Mouse (Mus musculus): ENCODE data around the gene Cwc27.

The Cwc27 gene

GRCm38 (mm10) chr13:104779104-104779670 is 37.8 kb downstream of the Cwc27 start:
- DNase-seq (ENCODE audit: low spot score) = no peak

- DNase-seq (ENCODE audit: low spot score) = no peak
Measured at GRCm38 (mm10) chr13:104763193-104763592, 53.7 kb downstream of the Cwc27 start.

DNA sequence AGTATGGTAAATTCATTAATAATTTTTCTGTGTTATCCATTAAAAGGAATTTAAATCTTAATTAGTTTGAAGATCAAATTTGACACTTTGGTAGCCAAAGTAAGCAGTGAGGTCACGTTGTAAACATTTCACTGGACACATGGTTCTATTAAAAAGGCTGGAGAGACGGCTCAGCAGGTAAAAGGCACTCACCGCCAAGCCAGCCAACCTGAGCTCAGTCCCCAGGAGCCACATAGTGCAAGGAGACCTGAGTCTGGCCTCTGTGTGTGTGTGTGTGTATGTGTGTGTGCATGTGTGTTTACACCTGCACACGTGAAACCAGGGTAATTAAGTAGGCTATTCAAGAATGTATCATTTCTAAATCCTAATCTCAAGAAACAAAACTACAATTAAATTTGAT is 54.5 kb downstream of the Cwc27 start:
- no peak for DNase-seq (ENCODE audit: low spot score)

DNA sequence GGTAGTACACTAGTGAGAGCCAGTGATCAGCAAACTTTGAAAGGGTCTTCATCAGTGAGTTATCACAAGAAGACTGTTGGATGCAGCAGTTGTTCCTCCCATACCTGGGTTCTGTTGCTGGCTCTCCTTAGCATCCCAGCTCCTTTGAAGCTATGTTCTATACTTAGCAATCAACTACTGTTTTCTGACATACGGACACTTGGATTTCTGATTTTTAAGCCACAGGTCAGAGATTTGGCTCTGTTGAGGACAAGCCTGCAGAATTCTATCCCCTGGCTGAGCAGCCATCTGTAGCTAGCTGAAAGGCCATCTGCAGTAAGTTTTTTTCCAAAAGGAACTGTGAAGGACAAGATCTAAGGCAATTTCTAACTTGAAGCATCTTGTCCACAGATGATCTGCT is 57.6 kb downstream of the Cwc27 start:
- DNase-seq (ENCODE audit: low spot score) = no peak

DNA sequence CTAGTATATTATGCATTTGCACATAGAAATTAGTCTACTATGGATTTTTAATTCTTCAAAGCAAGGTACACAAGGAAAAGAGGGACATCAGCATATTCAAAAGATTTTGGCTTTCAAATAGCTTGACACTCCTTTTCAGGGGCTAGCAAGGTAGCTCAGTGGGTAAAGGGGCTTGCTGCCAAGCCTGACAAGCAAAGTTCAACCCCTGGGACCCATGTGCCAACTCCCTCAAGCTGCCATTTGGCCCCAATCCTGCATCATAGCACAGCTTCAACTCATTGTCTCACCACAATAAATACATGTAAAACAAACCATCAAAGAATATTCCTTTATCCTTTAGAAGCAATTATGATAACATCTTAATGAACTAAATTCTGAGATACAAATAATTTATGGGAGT is 69.9 kb downstream of the Cwc27 start:
- no peak for DNase-seq (ENCODE audit: low spot score)

GRCm38 (mm10) chr13:104742866-104743265 is 74.1 kb downstream of the Cwc27 start:
- no peak for DNase-seq (ENCODE audit: low spot score)

DNA sequence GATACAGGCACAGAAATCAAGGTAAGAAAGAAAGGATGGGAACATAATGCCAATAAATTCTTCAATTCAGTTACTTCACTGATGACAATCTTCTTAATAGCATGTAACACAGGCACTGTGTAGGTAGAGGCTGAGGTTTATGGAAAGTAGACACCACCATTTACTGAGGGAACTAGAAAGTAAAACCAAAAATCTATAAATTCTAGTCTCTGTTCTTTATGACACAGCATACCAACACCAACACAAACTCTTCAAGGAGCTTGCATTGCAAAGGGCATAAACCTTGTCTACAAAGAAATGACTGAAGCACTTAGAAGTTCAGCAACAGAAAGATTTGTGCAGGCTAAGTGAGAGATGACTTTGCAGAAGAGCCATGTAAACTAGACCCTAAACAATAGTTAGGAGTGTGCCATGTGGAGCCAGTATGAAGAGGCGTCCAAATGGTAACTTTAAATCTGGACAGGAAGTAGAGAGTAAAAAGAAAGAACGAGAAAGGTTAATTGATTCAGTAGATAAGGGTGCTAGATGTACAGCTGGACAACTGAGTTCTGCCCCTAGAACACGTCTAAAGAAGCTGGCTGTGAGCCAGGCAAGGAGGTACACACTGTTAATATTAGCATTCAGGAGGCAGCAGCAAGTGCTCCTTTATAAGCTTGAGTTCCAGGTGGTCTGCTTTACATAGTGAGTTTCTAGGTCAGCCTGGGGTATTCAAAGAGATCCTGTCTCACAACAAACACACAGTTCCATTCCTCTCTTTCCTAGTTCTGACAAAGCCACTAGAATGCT is 87.5 kb downstream of the Cwc27 start:
- no peak for DNase-seq (ENCODE audit: low spot score)

DNA sequence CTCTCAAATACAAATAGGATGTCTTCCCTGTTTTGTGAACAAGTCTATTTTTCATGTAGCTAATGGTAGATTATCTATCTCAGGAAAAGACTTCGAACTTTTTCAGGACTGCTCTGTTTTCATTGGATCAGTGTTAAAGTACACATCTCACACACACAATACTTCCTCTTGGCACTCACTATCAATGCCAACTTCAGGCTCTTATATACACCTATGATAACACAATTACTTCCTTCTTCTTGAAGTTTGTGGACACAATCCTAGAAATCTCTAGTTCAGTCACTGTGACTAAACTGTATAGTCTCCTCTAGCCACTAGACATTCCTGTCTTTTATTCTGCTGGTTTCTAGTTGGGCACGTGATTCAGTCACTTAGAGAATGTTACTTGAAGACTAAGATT is 89.3 kb downstream of the Cwc27 start:
- DNase-seq (ENCODE audit: low spot score) = no peak

GRCm38 (mm10) chr13:104720133-104720532 is 96.8 kb downstream of the Cwc27 start:
- no peak for DNase-seq (ENCODE audit: low spot score)

- no peak for DNase-seq (ENCODE audit: low spot score)
Measured at GRCm38 (mm10) chr13:104694612-104695355, 122.2 kb downstream of the Cwc27 start.

- no peak for DNase-seq (ENCODE audit: low spot score)
Measured at GRCm38 (mm10) chr13:104692710-104693109, 124.2 kb downstream of the Cwc27 start.

GRCm38 (mm10) chr13:104685537-104685936 is 131.4 kb downstream of the Cwc27 start:
- no peak for DNase-seq (ENCODE audit: low spot score)

- no peak for DNase-seq (ENCODE audit: low spot score)
Measured at GRCm38 (mm10) chr13:104684361-104685011, 132.5 kb downstream of the Cwc27 start.

DNA sequence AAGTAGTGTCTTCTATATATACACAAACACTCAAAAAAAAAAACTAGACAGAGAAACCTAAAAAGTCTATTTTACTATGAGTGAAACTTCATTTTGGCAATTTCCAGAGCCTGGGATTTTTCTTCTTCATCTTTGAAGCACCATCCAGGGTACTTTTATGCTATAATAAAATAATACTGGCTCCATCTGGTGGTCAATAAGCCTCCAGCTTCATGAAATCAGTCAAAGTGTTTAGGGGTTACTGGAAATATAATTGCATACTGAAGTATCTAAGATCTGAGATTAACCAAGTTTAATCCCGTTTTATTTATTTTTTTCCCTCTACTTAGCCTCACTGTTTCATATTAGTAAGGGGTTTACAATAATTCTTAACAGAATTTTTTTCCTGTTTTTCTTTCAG is 135.7 kb downstream of the Cwc27 start:
- DNase-seq (ENCODE audit: low spot score) = no peak

DNA sequence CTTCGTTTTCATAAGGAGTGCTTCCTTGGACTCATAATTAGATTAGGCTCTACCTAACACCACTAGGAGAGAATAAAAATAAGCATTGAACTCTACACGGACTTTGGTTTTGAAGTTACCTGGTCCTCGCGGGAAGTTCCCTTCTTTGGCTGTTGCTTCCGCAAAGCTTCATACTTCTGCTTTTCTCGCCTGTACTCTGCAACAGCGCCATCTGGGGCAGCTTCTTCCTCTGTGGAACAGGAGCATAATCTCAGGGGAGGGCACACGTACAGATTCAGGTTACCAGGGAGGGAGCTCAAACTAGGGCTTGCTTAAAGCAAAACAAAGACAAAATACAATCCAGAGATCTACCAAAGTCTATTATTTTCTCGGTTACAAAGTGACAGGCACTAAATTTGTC is 155.8 kb downstream of the Cwc27 start:
- DNase-seq (ENCODE audit: low spot score) = no peak

GRCm38 (mm10) chr13:104660042-104660680 is 156.8 kb downstream of the Cwc27 start:
- DNase-seq (ENCODE audit: low spot score) = no peak

DNA sequence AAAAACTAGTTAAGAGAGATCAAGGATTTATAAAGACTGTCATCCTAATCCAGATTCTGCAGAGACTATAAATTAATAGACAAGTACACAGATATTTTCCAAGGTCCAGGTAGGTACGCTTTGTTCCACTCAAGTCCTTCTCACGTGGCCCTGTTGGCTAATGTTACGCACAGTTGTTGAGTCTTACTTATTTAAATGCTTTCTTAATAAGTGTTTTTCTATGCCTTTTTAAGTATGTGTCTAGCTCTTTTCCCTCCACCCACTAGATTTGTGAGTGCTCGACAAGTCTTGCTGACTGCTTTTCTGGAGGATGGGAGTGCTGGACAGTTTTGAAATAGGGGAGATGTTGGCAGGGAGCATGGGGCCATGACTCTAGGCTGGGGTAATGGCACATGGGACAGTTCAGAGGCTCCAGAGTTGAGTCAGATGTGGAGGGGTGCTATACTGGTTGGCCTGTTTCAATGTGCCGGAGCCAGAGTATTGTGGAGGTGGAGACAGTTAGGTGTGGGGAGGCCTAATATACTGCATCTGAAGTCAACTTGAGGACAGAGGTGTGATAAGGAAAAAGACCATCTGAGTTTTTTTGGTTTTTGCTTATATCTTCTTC is 160.2 kb downstream of the Cwc27 start:
- no peak for DNase-seq (ENCODE audit: low spot score)

DNA sequence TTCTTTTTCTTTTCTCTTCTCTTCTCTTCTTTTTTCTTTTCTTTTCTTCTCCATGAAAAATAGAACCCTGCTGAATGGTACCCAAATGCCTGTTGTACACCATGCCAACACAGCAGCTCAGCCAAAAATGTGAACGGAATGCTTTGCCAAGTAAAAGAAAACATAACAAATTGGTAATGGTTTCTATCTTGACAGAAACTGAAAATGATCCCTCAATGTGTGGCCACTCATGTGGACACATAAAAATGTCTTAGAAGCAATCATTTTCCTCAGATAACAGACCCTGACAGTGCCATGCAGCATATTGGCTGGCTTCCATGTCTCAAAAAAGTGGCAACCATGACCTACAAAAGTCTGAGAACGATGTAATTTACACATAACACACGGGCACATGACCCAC is 161.8 kb downstream of the Cwc27 start:
- no peak for DNase-seq (ENCODE audit: low spot score)

- DNase-seq (ENCODE audit: low spot score) = no peak
Measured at GRCm38 (mm10) chr13:104651763-104652162, 165.2 kb downstream of the Cwc27 start.

GRCm38 (mm10) chr13:104650654-104651053 is 166.3 kb downstream of the Cwc27 start:
- DNase-seq (ENCODE audit: low spot score) = no peak

GRCm38 (mm10) chr13:104650145-104650544 is 166.8 kb downstream of the Cwc27 start:
- no peak for DNase-seq (ENCODE audit: low spot score)
